Mouse (Mus musculus) forebrain, postnatal 0 days (tissue): Measurements from ENCODE around the gene Shroom3. TPM values are rescaled to one million over a fixed set of nuclear protein-coding genes. Genes with fewer than 3 reads are reported as not detected.

Experiments
- ATAC-seq: fragments of 200-750 bp; cut with Nextera tagmentation; 2 replicates; pipeline ENCODE4 v1.8.0; 2017; ENCODE audit warnings: mild to moderate bottlenecking, moderate library complexity
- DNase-seq: peaks from one replicate; pipeline ENCODE4 v3.0.0-alpha.2; 2015
- H3K27ac ChIP-seq: fragments of 300-500 bp; sonication (generic); 2 replicates; pipeline ENCODE4 v1.5.1; 2014; ENCODE audit warnings: low read depth, mild to moderate bottlenecking, antibody characterized with exemption, low read length, moderate library complexity, mixed read lengths
- H3K27me3 ChIP-seq: fragments of 300-500 bp; sonication (generic); 2 replicates; pipeline ENCODE4 v1.6.1; 2014; ENCODE audit warnings: mild to moderate bottlenecking, low read length, mixed read lengths; ENCODE audit not compliant: insufficient read depth
- H3K36me3 ChIP-seq: fragments of 300-500 bp; sonication (generic); 2 replicates; pipeline ENCODE4 v1.6.1; 2014; ENCODE audit warnings: mild to moderate bottlenecking, moderate library complexity; ENCODE audit not compliant: insufficient read depth
- H3K4me1 ChIP-seq: fragments of 300-500 bp; sonication (generic); 2 replicates; pipeline ENCODE4 v1.6.1; 2014; ENCODE audit warnings: antibody characterized with exemption; ENCODE audit not compliant: insufficient read depth
- H3K4me2 ChIP-seq: fragments of 300-500 bp; sonication (generic); 2 replicates; pipeline ENCODE4 v1.6.1; 2014; ENCODE audit warnings: low read depth, mild to moderate bottlenecking, moderate library complexity
- H3K4me3 ChIP-seq: fragments of 300-500 bp; sonication (generic); 2 replicates; pipeline ENCODE4 v1.5.1; 2014; ENCODE audit warnings: low read depth, low read length, mixed read lengths
- H3K9ac ChIP-seq: fragments of 300-500 bp; sonication (generic); 2 replicates; pipeline ENCODE4 v1.6.1; 2014; ENCODE audit warnings: mild to moderate bottlenecking
- H3K9me3 ChIP-seq: fragments of 300-500 bp; sonication (generic); 2 replicates; pipeline ENCODE4 v1.6.1; 2016; ENCODE audit warnings: low read length
- CTCF ChIP-seq: sonication (generic); IDR thresholded peaks from 2 replicates; pipeline ENCODE4 v1.5.1; 2016; ENCODE audit warnings: antibody characterized with exemption, control low read depth, low read depth
- WGBS: fragments of 180-500 bp; shearing (Covaris S2); extraction: QIAGEN DNeasy Blood & Tissue Kit; methylation state at CpG from one replicate; pipeline ENCODE4 v1.1.7; 2014; 5-methylcytosine and 5-hydroxymethylcytosine counted together
- polyA plus RNA-seq: library from polyadenylated mRNA; unstranded; fragments of >200 nt; fragmentation: Nextera tagmentation; extraction: Ambion mirVana; gene quantifications from 2 replicates; pipeline ENCODE4 v1.2.1, GENCODE M21; 2015
- total RNA-seq: library from RNA; depleted of rRNA; stranded (reverse); fragments of >200 nt; gene quantifications from 2 replicates; pipeline ENCODE4 v1.2.3, GENCODE M21; 2014; rRNA removed

The Shroom3 gene
- 2.6 and 5.8 TPM in 2 replicates for total RNA-seq
- polyA plus RNA-seq, result 0.24 and 0.91 TPM in 2 replicates

DNA sequence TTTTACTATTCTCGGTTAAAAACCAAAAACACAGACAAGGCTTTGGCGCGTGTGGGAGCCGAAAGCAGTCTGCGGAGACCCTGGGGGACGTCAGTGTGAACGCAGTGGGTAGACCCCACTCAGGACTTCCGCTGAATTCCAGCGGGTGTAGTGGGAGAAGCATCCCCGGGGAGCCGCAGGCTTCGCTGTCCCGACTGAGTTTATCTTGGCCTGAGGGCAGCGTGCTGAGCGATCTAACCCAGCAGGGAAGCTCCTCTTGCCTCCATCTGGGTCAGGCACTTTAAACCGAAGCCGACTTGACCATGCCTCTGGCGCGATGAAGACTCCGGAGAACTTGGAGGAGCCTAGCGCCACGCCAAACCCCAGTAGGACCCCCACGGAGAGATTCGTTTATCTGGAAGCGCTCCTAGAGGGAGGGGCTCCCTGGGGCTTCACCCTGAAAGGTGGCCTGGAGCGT is at the start of gene Shroom3:
Shroom3 (plus strand) TSS at position 85 of the 457 bp plus-strand sequence.
- Histone ChIP-seq H3K27me3 (no peaks in the 10 kb centered on the region), H3K4me2 (peak within 1 kb of the TSS; percentile 98), H3K4me1 (peaks cover 4% of the 10 kb centered on the region; the same call in 1 of the 2 replicates), H3K4me3 (peak within 1 kb of the TSS; percentile 50), H3K27ac (peak within 1 kb of the TSS; percentile 15; the same call in 1 of the 2 replicates), H3K36me3 (no peaks in the 10 kb centered on the region), H3K9ac (peak within 1 kb of the TSS; percentile 54), H3K9me3 (no peaks in the 10 kb centered on the region)
- no peak for TF ChIP-seq CTCF
- ATAC-seq (no peak), DNase-seq (no peak)
- WGBS, result 3% methylated on average over 26 of the region's 26 CpGs

GRCm38 (mm10) chr5:92633526-92633925 is 49.7 kb upstream of the Shroom3 start:
- 0 out of 2 replicates have a peak, but pooled peaks have one; percentile 4 for TF ChIP-seq CTCF
- WGBS, result 62% methylated on average over 4 of the region's 4 CpGs
- no peak for DNase-seq

DNA sequence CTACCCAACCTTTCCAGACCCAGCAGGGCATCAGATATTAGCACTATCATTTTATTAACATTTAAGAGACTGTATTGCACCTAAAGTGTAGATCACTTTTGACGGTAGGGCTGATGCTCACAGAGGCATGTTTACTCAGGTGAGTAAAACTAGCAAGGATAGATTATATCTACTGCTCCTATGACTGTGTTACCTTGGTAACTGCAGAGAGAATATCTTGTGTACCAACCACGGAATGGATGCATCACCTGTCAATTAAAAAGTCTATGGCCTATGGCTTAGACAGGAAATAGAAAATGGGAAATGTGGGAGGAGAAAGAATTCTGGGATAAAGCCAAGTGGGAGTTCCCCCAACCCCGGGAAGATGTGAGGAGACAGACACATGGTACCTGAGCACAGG is 48.3 kb upstream of the Shroom3 start:
- no peak for TF ChIP-seq CTCF
- Histone ChIP-seq H3K27me3 (no peaks in the 10 kb centered on the region), H3K4me3 (no peak overlapping the region), H3K27ac (no peak overlapping the region), H3K4me1 (no peaks in the 10 kb centered on the region), H3K4me2 (no peak overlapping the region), H3K36me3 (no peaks in the 10 kb centered on the region), H3K9me3 (no peaks in the 10 kb centered on the region), H3K9ac (no peak overlapping the region)
- ATAC-seq (peak; percentile 69), DNase-seq (peak; percentile 2)
- 70% methylated on average over 3 of the region's 3 CpGs for WGBS

More at GRCm38 (mm10) chr5:92633526-92633925, 49.7 kb upstream of the Shroom3 start:
- ATAC-seq, result no peak
- H3K27ac ChIP-seq, result no peak overlapping the region
- H3K4me1 ChIP-seq, result no peaks in the 10 kb centered on the region
- H3K4me3 ChIP-seq, result no peak overlapping the region
- no peaks in the 10 kb centered on the region for H3K9me3 ChIP-seq
- no peak overlapping the region for H3K9ac ChIP-seq
- no peaks in the 10 kb centered on the region for H3K27me3 ChIP-seq
- no peak overlapping the region for H3K4me2 ChIP-seq
- H3K36me3 ChIP-seq, result no peaks in the 10 kb centered on the region

DNA sequence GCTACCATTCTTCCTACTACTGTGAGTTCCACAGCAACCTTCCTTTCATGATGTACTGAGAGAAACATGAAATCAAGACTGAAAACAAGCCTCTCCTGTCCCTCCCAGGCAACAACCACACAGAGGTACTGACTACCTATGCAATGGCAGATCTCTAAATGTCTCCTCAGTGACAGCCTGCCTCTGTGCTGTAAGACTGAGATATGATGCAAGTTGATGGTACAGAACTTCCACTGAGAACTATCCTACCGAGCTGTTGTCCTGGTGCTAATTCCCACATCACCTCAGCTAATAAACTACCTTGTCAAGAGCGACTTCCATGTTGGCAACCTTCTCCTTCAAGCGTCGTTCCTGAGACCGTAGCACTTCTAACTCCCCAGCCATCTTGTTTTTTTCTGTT is 47.3 kb upstream of the Shroom3 start:
- H3K9me3 ChIP-seq, result no peaks in the 10 kb centered on the region
- H3K4me3 ChIP-seq, result no peak overlapping the region
- ATAC-seq, result no peak
- no peak overlapping the region for H3K4me2 ChIP-seq
- 88% methylated on average over 5 of the region's 5 CpGs for WGBS
- TF ChIP-seq CTCF, result no peak
- no peaks in the 10 kb centered on the region for H3K36me3 ChIP-seq
- no peak for DNase-seq
- H3K9ac ChIP-seq, result no peak overlapping the region
- H3K4me1 ChIP-seq, result no peaks in the 10 kb centered on the region
- H3K27me3 ChIP-seq, result no peaks in the 10 kb centered on the region
- no peak overlapping the region for H3K27ac ChIP-seq

DNA sequence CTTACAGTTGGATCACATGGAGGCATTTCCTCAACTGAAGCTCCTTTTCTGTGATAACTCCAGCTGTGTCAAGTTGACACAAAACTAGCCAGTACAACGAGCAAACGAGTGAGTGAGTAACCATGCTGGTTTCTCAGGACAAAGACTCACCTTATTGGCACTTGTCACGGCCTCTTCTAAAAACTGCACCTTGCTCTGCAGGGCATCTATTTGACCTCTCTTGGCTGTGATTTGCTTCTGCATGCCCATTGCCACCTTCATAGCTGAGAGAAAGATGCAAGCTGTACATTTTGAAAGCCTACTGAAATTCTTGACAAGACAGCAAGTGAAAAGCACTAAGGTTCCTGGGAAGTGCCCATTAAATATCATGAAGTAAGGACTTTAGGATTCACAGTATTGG is 42.4 kb upstream of the Shroom3 start:
- Histone ChIP-seq H3K36me3 (no peaks in the 10 kb centered on the region), H3K9ac (no peak overlapping the region), H3K27ac (no peak overlapping the region), H3K9me3 (no peaks in the 10 kb centered on the region), H3K4me3 (no peak overlapping the region), H3K27me3 (no peaks in the 10 kb centered on the region), H3K4me1 (no peaks in the 10 kb centered on the region), H3K4me2 (no peak overlapping the region)
- 73% methylated on average over 3 of the region's 3 CpGs for WGBS
- DNase-seq (no peak), ATAC-seq (no peak)
- TF ChIP-seq CTCF, result no peak

- 6% methylated on average over 1 of the region's 1 CpGs for WGBS
- H3K4me2 ChIP-seq, result no peak overlapping the region
- H3K4me1 ChIP-seq, result no peaks in the 10 kb centered on the region
- ATAC-seq (peak; percentile 63), DNase-seq (peak; percentile 75)
- no peak overlapping the region for H3K4me3 ChIP-seq
- no peak overlapping the region for H3K9ac ChIP-seq
- peak; percentile 81 for TF ChIP-seq CTCF
- no peaks in the 10 kb centered on the region for H3K9me3 ChIP-seq
- no peak overlapping the region for H3K27ac ChIP-seq
- no peaks in the 10 kb centered on the region for H3K27me3 ChIP-seq
- no peaks in the 10 kb centered on the region for H3K36me3 ChIP-seq
These were observed 27.0 kb upstream of the Shroom3 start for GRCm38 (mm10) chr5:92656256-92656655.

- Histone ChIP-seq H3K9me3 (no peaks in the 10 kb centered on the region), H3K4me3 (no peak overlapping the region), H3K9ac (no peak overlapping the region), H3K4me1 (no peaks in the 10 kb centered on the region), H3K36me3 (no peaks in the 10 kb centered on the region), H3K27me3 (no peaks in the 10 kb centered on the region), H3K27ac (no peak overlapping the region), H3K4me2 (no peak overlapping the region)
- ATAC-seq (no peak), DNase-seq (no peak)
- TF ChIP-seq CTCF, result peak; percentile 13; the same call in 1 of the 2 replicates
- 72% methylated on average over 2 of the region's 2 CpGs for WGBS
These were observed 18.9 kb upstream of the Shroom3 start for GRCm38 (mm10) chr5:92664321-92664720.
